Mouse (Mus musculus) CH12.LX (cell line): ENCODE measurements around the gene Myo3b. TPM values are rescaled to one million over a fixed set of nuclear protein-coding genes. Genes with fewer than 3 reads are reported as not detected.

Experiments used
- DNase-seq: peaks from one replicate; pipeline ENCODE4 v3.0.0-alpha.2; 2013; ENCODE audit errors: extremely low read depth
- H3K27ac ChIP-seq: 2 replicates; pipeline ENCODE4 v1.5.1; 2012; ENCODE audit warnings: low read depth, mild to moderate bottlenecking, control low read depth, moderate library complexity; ENCODE audit not compliant: insufficient read depth
- H3K27me3 ChIP-seq: replicated peaks from 2 replicates; pipeline ENCODE3; 2012; ENCODE audit warnings: inconsistent platforms
- H3K36me3 ChIP-seq, 2 experiments: replicated peaks in 1 of 2; 2 replicates each; pipeline versions ENCODE3 to v1.6.1; 2012; ENCODE audit warnings: inconsistent platforms in 1 of 2, low read length in 1 of 2, mild to moderate bottlenecking in 1 of 2, mixed read lengths in 1 of 2, moderate library complexity in 1 of 2; ENCODE audit not compliant: control insufficient read depth in 1 of 2, insufficient read depth in 1 of 2
- H3K4me1 ChIP-seq, 2 experiments: 2 replicates each; pipeline ENCODE4 v1.6.1; 2012; ENCODE audit warnings: inconsistent platforms in 1 of 2, moderate library complexity in 1 of 2; ENCODE audit not compliant: insufficient read depth in 2 of 2, control insufficient read depth in 1 of 2
- H3K4me2 ChIP-seq: 2 replicates; pipeline ENCODE4 v1.6.1; 2012; ENCODE audit warnings: low read depth, mild to moderate bottlenecking, control low read depth; ENCODE audit not compliant: poor library complexity, insufficient read depth, severe bottlenecking
- H3K4me3 ChIP-seq, 3 experiments: fragments of 150-350 bp in 1 of 3; sonication (generic) in 1 of 3; replicated peaks in 1 of 3; 2 replicates each; pipeline versions ENCODE3 to v1.5.1; 2011 to 2012; ENCODE audit warnings: low read depth in 2 of 3, low read length in 2 of 3, mild to moderate bottlenecking in 2 of 3, moderate library complexity in 2 of 3, control low read depth in 1 of 3, improper control_type of control experiment in 1 of 3, inconsistent platforms in 1 of 3, mixed read lengths in 1 of 3; ENCODE audit not compliant: poor library complexity in 1 of 3
- H3K79me2 ChIP-seq: replicated peaks from 2 replicates; pipeline ENCODE4 v1.6.1; 2012; ENCODE audit warnings: mild to moderate bottlenecking, moderate library complexity; ENCODE audit not compliant: control insufficient read depth, poor library complexity, insufficient read depth, severe bottlenecking; ENCODE audit errors: extremely low read depth
- H3K9ac ChIP-seq: 2 replicates; pipeline ENCODE4 v1.6.1; 2012; ENCODE audit warnings: low read depth, mild to moderate bottlenecking, control low read depth, moderate library complexity; ENCODE audit not compliant: insufficient read depth
- H3K9me3 ChIP-seq: replicated peaks from 2 replicates; pipeline ENCODE3; 2012; ENCODE audit warnings: low read length, inconsistent platforms, mixed read lengths
- BHLHE40 ChIP-seq: IDR thresholded peaks from 2 replicates; pipeline ENCODE4 v1.6.1; 2011; ENCODE audit warnings: mild to moderate bottlenecking, low read depth, low read length, improper control_type of control experiment
- CHD1 ChIP-seq: IDR thresholded peaks from 2 replicates; pipeline ENCODE4 v1.6.1; 2012; ENCODE audit warnings: low read depth, low read length, improper control_type of control experiment, inconsistent platforms
- CTCF ChIP-seq, 2 experiments: IDR thresholded peaks in 1 of 2; conservative IDR thresholded peaks in 1 of 2; 2 replicates each; pipeline ENCODE4 v1.5.1; 2011 to 2012; ENCODE audit warnings: low read depth in 2 of 2, low read length in 2 of 2, improper control_type of control experiment in 1 of 2, inconsistent platforms in 1 of 2, mild to moderate bottlenecking in 1 of 2, moderate library complexity in 1 of 2
- ELF1 ChIP-seq: IDR thresholded peaks from 2 replicates; pipeline ENCODE4 v1.6.1; 2014; ENCODE audit warnings: low read depth, mild to moderate bottlenecking, inconsistent platforms, low read length, improper control_type of control experiment
- EP300 ChIP-seq: IDR thresholded peaks from 2 replicates; pipeline ENCODE4 v1.6.1; 2011; ENCODE audit warnings: low read length, improper control_type of control experiment
- ETS1 ChIP-seq: conservative IDR thresholded peaks from 2 replicates; pipeline ENCODE4 v1.6.1; 2012; ENCODE audit warnings: low read depth, mild to moderate bottlenecking, inconsistent platforms, low read length, improper control_type of control experiment, moderate library complexity
- IRF4 ChIP-seq: IDR thresholded peaks from 2 replicates; pipeline ENCODE4 v1.6.1; 2014; ENCODE audit warnings: low read depth, mild to moderate bottlenecking, inconsistent platforms, low read length, improper control_type of control experiment
- JUND ChIP-seq: conservative IDR thresholded peaks from 2 replicates; pipeline ENCODE4 v1.6.1; 2011; ENCODE audit warnings: low read depth, low read length, improper control_type of control experiment
- KAT2A ChIP-seq: IDR thresholded peaks from 2 replicates; pipeline ENCODE4 v1.6.1; 2012; ENCODE audit warnings: low read length, improper control_type of control experiment, inconsistent platforms; ENCODE audit not compliant: insufficient replicate concordance
- MAFK ChIP-seq: IDR thresholded peaks from 2 replicates; pipeline ENCODE4 v1.6.1; 2011; ENCODE audit warnings: low read length, improper control_type of control experiment; ENCODE audit not compliant: insufficient replicate concordance
- MAX ChIP-seq: IDR thresholded peaks from 2 replicates; pipeline ENCODE4 v1.6.1; 2011; ENCODE audit warnings: low read length, improper control_type of control experiment
- MEF2A ChIP-seq: IDR thresholded peaks from 2 replicates; pipeline ENCODE4 v1.6.1; 2014; ENCODE audit warnings: low read depth, mild to moderate bottlenecking, inconsistent platforms, low read length, improper control_type of control experiment, borderline replicate concordance
- MXI1 ChIP-seq: IDR thresholded peaks from 2 replicates; pipeline ENCODE4 v1.6.1; 2011; ENCODE audit warnings: mild to moderate bottlenecking, low read depth, low read length, improper control_type of control experiment
- MYC ChIP-seq: IDR thresholded peaks from 2 replicates; pipeline ENCODE4 v1.6.1; 2011; ENCODE audit warnings: low read depth, mild to moderate bottlenecking, improper control_type of control experiment, low read length
- NRF1 ChIP-seq: IDR thresholded peaks from 2 replicates; pipeline ENCODE4 v1.6.1; 2014; ENCODE audit warnings: low read depth, mild to moderate bottlenecking, inconsistent platforms, low read length, improper control_type of control experiment, moderate library complexity
- PAX5 ChIP-seq: IDR thresholded peaks from 2 replicates; pipeline ENCODE4 v1.6.1; 2012; ENCODE audit warnings: low read length, inconsistent platforms, mixed read lengths
- POLR2AphosphoS2 ChIP-seq: IDR thresholded peaks from 2 replicates; pipeline ENCODE4 v1.6.1; 2011; ENCODE audit warnings: low read depth, low read length, improper control_type of control experiment
- RAD21 ChIP-seq: IDR thresholded peaks from 2 replicates; pipeline ENCODE4 v1.6.1; 2011; ENCODE audit warnings: low read depth, mild to moderate bottlenecking, low read length, improper control_type of control experiment, moderate library complexity
- RCOR1 ChIP-seq: conservative IDR thresholded peaks from 2 replicates; pipeline ENCODE4 v1.6.1; 2012; ENCODE audit warnings: low read depth, mild to moderate bottlenecking, inconsistent platforms, low read length, improper control_type of control experiment
- SIN3A ChIP-seq: IDR thresholded peaks from 2 replicates; pipeline ENCODE4 v1.6.1; 2012; ENCODE audit warnings: low read length, improper control_type of control experiment, inconsistent platforms
- SMC3 ChIP-seq: IDR thresholded peaks from 2 replicates; pipeline ENCODE4 v1.6.1; 2011; ENCODE audit warnings: low read depth, low read length, improper control_type of control experiment
- TBP ChIP-seq: conservative IDR thresholded peaks from 2 replicates; pipeline ENCODE4 v1.6.1; 2011; ENCODE audit warnings: low read depth, low read length, improper control_type of control experiment
- TCF12 ChIP-seq: IDR thresholded peaks from 2 replicates; pipeline ENCODE4 v1.6.1; 2014; ENCODE audit warnings: low read depth, mild to moderate bottlenecking, inconsistent platforms, low read length, improper control_type of control experiment
- UBTF ChIP-seq: IDR thresholded peaks from 2 replicates; pipeline ENCODE4 v1.6.1; 2012; ENCODE audit warnings: low read depth, mild to moderate bottlenecking, inconsistent platforms, low read length, improper control_type of control experiment, moderate library complexity
- ZC3H11A ChIP-seq: IDR thresholded peaks from 2 replicates; pipeline ENCODE4 v1.6.1; 2012; ENCODE audit warnings: low read depth, mild to moderate bottlenecking, inconsistent platforms, low read length, improper control_type of control experiment
- ZKSCAN1 ChIP-seq: IDR thresholded peaks from 2 replicates; pipeline ENCODE4 v1.6.1; 2012; ENCODE audit warnings: low read depth, inconsistent platforms, low read length, improper control_type of control experiment, borderline replicate concordance
- ZMIZ1 ChIP-seq: IDR thresholded peaks from 2 replicates; pipeline ENCODE4 v1.6.1; 2012; ENCODE audit warnings: low read depth, mild to moderate bottlenecking, inconsistent platforms, low read length, improper control_type of control experiment
- ZNF384 ChIP-seq: IDR thresholded peaks from 2 replicates; pipeline ENCODE4 v1.6.1; 2012; ENCODE audit warnings: low read depth, low read length, improper control_type of control experiment, inconsistent platforms
- dilution Hi-C: fragments of 300-500 bp; cut with MboI; formaldehyde crosslinking; loops from 2 replicates; pipeline ENCODE4 v1.14.3; 2020; ENCODE audit warnings: low sequenced_read_pairs; ENCODE audit not compliant: extremely low pct_unique_long_range_greater_than_20kb, extremely low pct_ligation_motif_present
- in situ Hi-C: fragments of 300-500 bp; cut with MboI; formaldehyde crosslinking; loops from 3 replicates; pipeline ENCODE4 v1.14.3; 2019; ENCODE audit warnings: low sequenced_read_pairs, low pct_ligation_motif_present, low pct_unique_long_range_greater_than_20kb, mixed read lengths
- polyA plus RNA-seq: library from polyadenylated mRNA; unstranded; fragments of >175 nt; gene quantifications from 2 replicates; pipeline ENCODE4 v1.2.1, GENCODE M21; 2012; ENCODE audit warnings: low read depth; ENCODE audit not compliant: insufficient read length
- total RNA-seq, 2 experiments: library from RNA; depleted of rRNA; stranded (reverse); fragments of 300-350 nt in 1 of 2; fragments of >200 nt in 1 of 2; gene quantifications; 2 replicates each; pipeline ENCODE4 v1.2.3; 2012 to 2014

The Myo3b gene
- total and polyA plus RNA-seq, 3 experiments: 0.63 to 0.76 (median 0.64) TPM

DNA sequence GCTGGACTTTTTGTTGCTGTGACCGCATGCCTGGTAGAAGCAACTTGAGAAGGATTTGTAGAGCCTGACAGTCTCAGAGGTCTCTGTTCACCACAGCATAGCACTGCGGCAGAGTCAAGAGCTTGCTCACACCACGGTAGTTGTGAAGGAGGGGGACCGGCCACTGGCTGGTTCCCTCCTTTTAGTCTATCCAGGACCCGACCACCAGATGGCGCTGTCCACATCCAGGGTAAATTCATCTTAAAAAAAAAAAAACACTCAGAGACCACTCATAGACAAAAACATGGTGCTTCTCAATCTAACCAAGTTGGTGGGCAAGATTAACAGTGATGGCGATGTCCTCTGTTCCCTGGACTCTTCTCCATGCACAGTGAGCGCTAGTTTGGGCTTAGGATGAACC, 1.7 kb upstream of the Myo3b start:
- Histone ChIP-seq H3K79me2 (no peaks in the 10 kb centered on the region), H3K4me1 (peaks cover 0 to 32% of the 10 kb centered on the region in 2 experiments; a peak in 2 of 4 replicates)
- peak; percentile 71 for DNase-seq
- dilution Hi-C loops (no loop called here), in situ Hi-C loops (no loop called here)
- TF ChIP-seq MXI1 (no peak), RAD21 (peak; percentile 64), MYC (no peak), ZNF384 (peak; percentile 97), POLR2AphosphoS2 (no peak), SIN3A (no peak), KAT2A (no peak), ZKSCAN1 (no peak), BHLHE40 (no peak), JUND (no peak), PAX5 (no peak), CTCF (conservative IDR thresholded peaks at IDR 0.05 in 1 of 2, IDR thresholded peaks at IDR 0.05 in 1 of 2; ENCODE audit: low read depth in 2 of 2, low read length in 2 of 2) (peak; percentile 25 to 73; a peak in 3 of 4 replicates), CHD1 (no peak), RCOR1 (no peak), SMC3 (peak; percentile 69), TCF12 (no peak), MAFK (no peak), IRF4 (no peak), MAX (no peak)
- TF ChIP-seq, all 38 proteins: peak for 4
- no peak overlapping the region for H3K27ac ChIP-seq
- no peaks in the 10 kb centered on the region for H3K9me3 ChIP-seq
- H3K4me2 ChIP-seq: no peak overlapping the region
- no peaks in the 10 kb centered on the region for H3K36me3 ChIP-seq
- no peak overlapping the region for H3K9ac ChIP-seq
- no peak overlapping the region for H3K4me3 ChIP-seq
- H3K27me3 ChIP-seq: no peaks in the 10 kb centered on the region

DNA sequence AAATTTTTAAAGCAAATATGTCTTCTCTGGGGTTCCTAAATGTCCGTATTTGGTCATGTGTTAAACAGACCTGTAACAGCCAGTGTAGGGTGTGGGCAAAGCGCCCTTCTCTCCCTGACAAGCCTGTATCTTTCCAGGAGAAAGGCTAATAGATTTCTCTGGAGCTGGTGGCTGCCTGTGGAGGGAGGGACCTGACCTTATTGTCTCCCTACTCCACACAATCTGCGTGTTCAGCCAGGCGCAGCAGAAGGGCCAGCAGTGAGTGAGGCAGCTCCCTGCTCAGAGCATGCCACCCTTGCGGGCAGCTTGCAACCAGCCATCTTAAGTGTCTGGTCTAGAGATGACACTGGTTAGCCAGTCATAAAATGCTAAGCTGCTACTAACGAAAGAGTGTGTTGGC, 5.5 kb downstream of the Myo3b start:
- H3K4me2 ChIP-seq: no peak overlapping the region
- H3K27ac ChIP-seq: no peak overlapping the region
- no peaks in the 10 kb centered on the region for H3K9me3 ChIP-seq
- TF ChIP-seq BHLHE40 (no peak), RAD21 (no peak), CTCF (conservative IDR thresholded peaks at IDR 0.05 in 1 of 2, IDR thresholded peaks at IDR 0.05 in 1 of 2; ENCODE audit: low read depth in 2 of 2, low read length in 2 of 2) (no peak), NRF1 (no peak), ELF1 (no peak), JUND (no peak), ZMIZ1 (no peak), TBP (no peak), UBTF (no peak), MEF2A (no peak), EP300 (no peak), MYC (no peak), TCF12 (no peak), KAT2A (no peak), ZC3H11A (no peak), MAFK (no peak), ETS1 (no peak), CHD1 (no peak), POLR2AphosphoS2 (no peak), RCOR1 (no peak)
- H3K36me3 ChIP-seq: no peaks in the 10 kb centered on the region
- H3K27me3 ChIP-seq: no peaks in the 10 kb centered on the region
- in situ Hi-C loops: no loop called here
- H3K9ac ChIP-seq: no peak overlapping the region
- no peaks in the 10 kb centered on the region for H3K79me2 ChIP-seq
- no peak overlapping the region for H3K4me3 ChIP-seq
- dilution Hi-C loops: no loop called here
- no peak for DNase-seq
- H3K4me1 ChIP-seq: peaks cover 0 to 16% of the 10 kb centered on the region in 2 experiments; a peak in 2 of 4 replicates
